Mouse (Mus musculus): ENCODE data around the gene Trpm3. TPM values are rescaled to one million over a fixed set of nuclear protein-coding genes. Genes with fewer than 3 reads are reported as not detected.

Trpm3 gene
- polyA plus RNA-seq (2015; fragmentation: Nextera tagmentation; extraction: Ambion mirVana), result 3.2 and 4.2 TPM in 2 replicates

DNA sequence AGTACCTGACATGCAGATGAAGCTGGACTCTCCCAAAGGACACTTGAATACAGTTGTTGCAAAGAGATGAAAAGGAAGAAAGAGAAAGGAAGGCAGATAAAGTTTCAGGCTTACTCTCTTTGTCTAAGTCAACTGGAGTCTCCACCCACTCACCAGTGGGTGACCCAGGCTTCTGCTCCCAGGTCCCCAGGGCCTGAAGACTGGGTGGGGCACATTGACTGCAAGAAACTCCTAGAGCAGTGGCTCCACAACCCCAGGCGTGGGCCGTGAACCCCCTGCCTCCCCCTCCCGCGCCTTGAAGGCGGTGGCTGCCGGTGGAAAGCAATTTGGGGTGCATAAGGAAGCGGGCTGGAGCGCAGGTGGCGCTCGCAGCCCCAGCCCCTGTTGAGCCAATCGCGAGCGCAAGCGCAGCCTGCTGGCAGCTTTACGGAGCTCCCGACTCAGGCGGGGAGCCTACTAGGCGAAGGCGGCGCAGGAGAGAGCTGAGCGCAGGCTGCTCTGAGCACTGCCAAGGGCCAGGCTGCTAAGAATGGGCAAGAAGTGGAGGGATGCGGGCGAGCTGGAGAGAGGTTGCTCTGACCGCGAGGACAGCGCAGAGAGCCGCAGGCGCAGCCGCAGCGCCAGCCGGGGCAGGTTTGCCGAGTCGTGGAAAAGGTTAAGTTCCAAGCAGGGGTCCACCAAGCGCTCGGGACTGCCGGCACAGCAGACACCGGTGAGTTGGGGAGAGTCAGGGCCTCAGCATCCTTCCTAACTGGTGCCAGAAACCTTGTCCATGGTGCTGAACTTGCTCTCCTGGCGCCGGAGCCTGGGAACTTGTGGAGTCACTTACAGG lies at the start of gene Trpm3:
TSS of gene Trpm3 (plus strand) at position 457 of the 832 bp plus-strand sequence.
- H3K27ac ChIP-seq (ENCODE audit: low read length), result no peak within 1 kb of the TSS
- H3K9ac ChIP-seq (replicated peaks; ENCODE audit: low read length), result no peak within 1 kb of the TSS
- H3K4me1 ChIP-seq (ENCODE audit: insufficient read depth, low read length), result no peaks in the 10 kb centered on the region
- no peaks in the 10 kb centered on the region for H3K9me3 ChIP-seq (ENCODE audit: low read length)
- H3K4me3 ChIP-seq (ENCODE audit: low read length), result 0 out of 2 replicates have a peak within 1 kb of the TSS, but pooled peaks have one; percentile 8
- peak; percentile 99 for ATAC-seq (ENCODE audit: low FRiP score, low TSS enrichment)
- H3K36me3 ChIP-seq (ENCODE audit: insufficient read depth, low read length), result no peaks in the 10 kb centered on the region
- under 1% methylated on average over 39 of the region's 39 CpGs for WGBS
- peak within 1 kb of the TSS; percentile 45 for H3K4me2 ChIP-seq (replicated peaks; ENCODE audit: low read depth, low read length)
- no peaks in the 10 kb centered on the region for H3K27me3 ChIP-seq (ENCODE audit: insufficient read depth, low read length)

DNA sequence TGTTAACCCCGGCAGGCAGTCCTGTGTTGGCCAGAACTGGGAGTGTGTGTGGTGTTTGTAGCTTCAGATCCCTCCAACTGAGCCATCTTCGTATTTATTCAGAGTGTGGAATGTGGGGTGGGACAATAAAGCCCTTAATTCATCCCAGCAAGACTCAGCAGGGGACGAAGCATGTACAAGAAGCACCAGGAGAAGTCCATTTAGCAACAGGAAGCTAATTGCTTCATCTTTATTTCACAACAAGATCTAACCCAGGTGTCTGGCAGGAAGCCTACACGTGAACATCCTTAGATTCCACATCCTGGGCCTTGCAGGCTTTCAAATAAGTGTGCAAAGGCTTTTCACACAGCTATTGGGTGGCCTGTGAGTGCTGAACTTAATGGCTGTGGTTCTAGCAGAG lies 38.3 kb upstream of the Trpm3 start:
- no peaks in the 10 kb centered on the region for H3K36me3 ChIP-seq (ENCODE audit: insufficient read depth, low read length)
- H3K9ac ChIP-seq (replicated peaks; ENCODE audit: low read length), result no peak overlapping the region
- H3K4me2 ChIP-seq (replicated peaks; ENCODE audit: low read depth, low read length), result no peak overlapping the region
- H3K4me3 ChIP-seq (ENCODE audit: low read length), result no peak overlapping the region
- H3K27me3 ChIP-seq (ENCODE audit: insufficient read depth, low read length), result no peaks in the 10 kb centered on the region
- WGBS, result 52% methylated on average over 4 of the region's 4 CpGs
- ATAC-seq (ENCODE audit: low FRiP score, low TSS enrichment), result no peak
- H3K27ac ChIP-seq (ENCODE audit: low read length), result no peak overlapping the region
- no peaks in the 10 kb centered on the region for H3K9me3 ChIP-seq (ENCODE audit: low read length)
- no peaks in the 10 kb centered on the region for H3K4me1 ChIP-seq (ENCODE audit: insufficient read depth, low read length)

DNA sequence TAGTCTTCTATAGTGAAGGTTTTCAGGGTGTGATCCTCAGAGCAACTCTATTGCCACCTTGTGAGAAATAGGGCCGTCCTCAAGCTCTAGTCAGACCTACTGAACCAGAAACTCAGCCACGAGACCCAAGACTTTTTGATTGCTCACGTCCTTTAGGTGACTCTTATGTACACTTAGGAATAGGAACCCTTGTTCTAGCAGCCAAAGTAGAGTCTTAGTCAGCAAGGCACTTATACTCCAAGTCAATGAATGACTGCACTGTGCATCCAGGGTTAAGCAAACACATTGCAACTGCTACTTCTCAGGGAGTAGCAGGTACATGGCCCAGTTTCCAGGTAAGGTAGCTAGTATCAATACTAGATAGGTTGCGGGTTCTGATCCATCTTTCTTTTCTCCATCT lies 35.0 kb upstream of the Trpm3 start:
- Histone ChIP-seq H3K4me1 (ENCODE audit: insufficient read depth, low read length) (no peaks in the 10 kb centered on the region), H3K4me3 (ENCODE audit: low read length) (no peak overlapping the region), H3K9ac (replicated peaks; ENCODE audit: low read length) (no peak overlapping the region), H3K9me3 (ENCODE audit: low read length) (no peaks in the 10 kb centered on the region), H3K4me2 (replicated peaks; ENCODE audit: low read depth, low read length) (no peak overlapping the region), H3K27ac (ENCODE audit: low read length) (no peak overlapping the region), H3K36me3 (ENCODE audit: insufficient read depth, low read length) (no peaks in the 10 kb centered on the region), H3K27me3 (ENCODE audit: insufficient read depth, low read length) (no peaks in the 10 kb centered on the region)
- no peak for ATAC-seq (ENCODE audit: low FRiP score, low TSS enrichment)
- 76% methylated on average over 4 of the region's 4 CpGs for WGBS

DNA sequence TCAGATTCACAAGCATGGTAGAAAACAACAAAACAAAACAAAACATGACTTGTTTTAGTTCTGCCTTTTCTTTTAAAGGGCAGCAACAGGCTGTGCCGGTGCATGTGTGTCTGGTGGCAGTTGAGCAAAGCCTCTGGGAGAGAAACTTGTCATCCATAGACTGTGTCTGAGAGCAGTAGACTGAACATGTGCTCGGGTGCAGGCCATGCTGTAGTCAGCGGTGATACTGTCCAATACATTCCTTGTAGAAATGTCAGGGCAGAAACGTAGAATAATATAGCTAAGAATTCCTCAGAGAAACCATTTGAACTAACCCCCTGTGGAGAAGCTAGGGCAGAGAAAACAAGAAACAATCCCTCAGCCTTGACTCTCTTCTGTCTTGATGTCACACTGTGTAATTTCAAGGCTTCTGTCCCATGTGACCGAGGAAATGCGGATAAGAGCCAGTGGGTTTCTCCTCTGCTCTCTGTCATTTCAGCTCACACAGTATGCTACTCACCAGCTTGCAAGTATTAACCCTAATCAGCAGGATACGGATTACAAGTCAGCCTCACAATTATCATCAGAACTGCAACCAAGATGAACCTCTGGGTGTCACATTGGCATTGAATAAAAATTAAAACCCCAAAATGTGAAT lies 33.9 kb upstream of the Trpm3 start:
- H3K4me1 ChIP-seq (ENCODE audit: insufficient read depth, low read length), result no peaks in the 10 kb centered on the region
- ATAC-seq (ENCODE audit: low FRiP score, low TSS enrichment), result no peak
- 82% methylated on average over 7 of the region's 7 CpGs for WGBS

DNA sequence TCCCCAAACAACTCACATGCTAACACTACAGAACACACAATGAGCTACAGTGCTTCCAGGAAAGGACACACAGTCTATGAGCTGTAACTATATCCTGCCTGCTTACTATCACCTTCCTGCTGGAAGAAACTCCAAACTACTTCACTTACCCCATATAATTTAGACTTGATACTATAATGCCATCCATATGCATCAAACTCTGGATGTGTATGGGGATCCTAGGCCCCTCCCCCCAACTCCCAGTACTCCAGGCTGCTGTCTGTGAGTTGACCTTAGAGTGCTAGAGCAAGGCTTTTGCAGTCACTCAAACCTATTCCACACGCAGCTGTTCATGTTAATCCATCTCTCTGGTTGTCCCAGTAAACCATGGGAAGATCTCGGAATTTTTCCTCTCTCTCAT lies 33.2 kb upstream of the Trpm3 start:
- Histone ChIP-seq H3K9ac (replicated peaks; ENCODE audit: low read length) (no peak overlapping the region), H3K9me3 (ENCODE audit: low read length) (no peaks in the 10 kb centered on the region), H3K4me2 (replicated peaks; ENCODE audit: low read depth, low read length) (no peak overlapping the region), H3K27ac (ENCODE audit: low read length) (no peak overlapping the region), H3K36me3 (ENCODE audit: insufficient read depth, low read length) (no peaks in the 10 kb centered on the region), H3K4me3 (ENCODE audit: low read length) (no peak overlapping the region), H3K27me3 (ENCODE audit: insufficient read depth, low read length) (no peaks in the 10 kb centered on the region), H3K4me1 (ENCODE audit: insufficient read depth, low read length) (no peaks in the 10 kb centered on the region)
- WGBS, result 65% methylated on average over 2 of the region's 2 CpGs
- no peak for ATAC-seq (ENCODE audit: low FRiP score, low TSS enrichment)

More for the DNA sequence above, 33.9 kb upstream of the Trpm3 start:
- H3K9me3 ChIP-seq (ENCODE audit: low read length), result no peaks in the 10 kb centered on the region
- no peaks in the 10 kb centered on the region for H3K27me3 ChIP-seq (ENCODE audit: insufficient read depth, low read length)
- H3K4me3 ChIP-seq (ENCODE audit: low read length), result no peak overlapping the region
- no peak overlapping the region for H3K4me2 ChIP-seq (replicated peaks; ENCODE audit: low read depth, low read length)
- no peaks in the 10 kb centered on the region for H3K36me3 ChIP-seq (ENCODE audit: insufficient read depth, low read length)
- no peak overlapping the region for H3K27ac ChIP-seq (ENCODE audit: low read length)
- H3K9ac ChIP-seq (replicated peaks; ENCODE audit: low read length), result no peak overlapping the region

DNA sequence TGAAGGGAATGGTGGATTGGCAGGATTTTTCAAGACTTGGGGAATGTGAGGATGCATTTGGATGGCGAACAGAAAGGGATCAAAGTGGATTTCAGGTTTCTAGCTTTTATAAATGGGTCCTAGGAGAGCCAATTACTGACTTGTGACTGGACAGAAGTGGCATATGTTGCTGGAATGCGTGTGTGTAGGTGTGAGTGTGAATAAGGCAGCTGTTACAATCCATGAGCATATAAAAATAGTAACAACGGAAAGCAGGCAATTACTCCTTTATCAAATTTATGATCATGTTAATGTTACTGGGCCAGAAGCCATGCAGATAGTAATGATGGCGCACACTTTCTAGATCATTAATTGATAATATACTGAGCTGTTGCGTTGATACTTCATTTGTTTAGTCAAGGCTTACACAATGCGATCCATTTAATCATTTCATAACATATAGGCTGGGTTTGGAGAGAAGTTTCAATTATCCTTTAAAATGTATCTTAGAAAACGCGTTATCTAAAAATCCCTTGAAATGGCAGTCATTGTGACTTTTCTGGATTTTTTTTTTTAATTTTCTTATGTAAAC lies 29.9 kb upstream of the Trpm3 start:
- no peak for ATAC-seq (ENCODE audit: low FRiP score, low TSS enrichment)
- no peak overlapping the region for H3K27ac ChIP-seq (ENCODE audit: low read length)
- no peaks in the 10 kb centered on the region for H3K9me3 ChIP-seq (ENCODE audit: low read length)
- H3K4me3 ChIP-seq (ENCODE audit: low read length), result no peak overlapping the region
- 88% methylated on average over 8 of the region's 8 CpGs for WGBS
- H3K9ac ChIP-seq (replicated peaks; ENCODE audit: low read length), result no peak overlapping the region
- H3K4me1 ChIP-seq (ENCODE audit: insufficient read depth, low read length), result no peaks in the 10 kb centered on the region
- no peaks in the 10 kb centered on the region for H3K36me3 ChIP-seq (ENCODE audit: insufficient read depth, low read length)
- H3K27me3 ChIP-seq (ENCODE audit: insufficient read depth, low read length), result no peaks in the 10 kb centered on the region
- no peak overlapping the region for H3K4me2 ChIP-seq (replicated peaks; ENCODE audit: low read depth, low read length)

DNA sequence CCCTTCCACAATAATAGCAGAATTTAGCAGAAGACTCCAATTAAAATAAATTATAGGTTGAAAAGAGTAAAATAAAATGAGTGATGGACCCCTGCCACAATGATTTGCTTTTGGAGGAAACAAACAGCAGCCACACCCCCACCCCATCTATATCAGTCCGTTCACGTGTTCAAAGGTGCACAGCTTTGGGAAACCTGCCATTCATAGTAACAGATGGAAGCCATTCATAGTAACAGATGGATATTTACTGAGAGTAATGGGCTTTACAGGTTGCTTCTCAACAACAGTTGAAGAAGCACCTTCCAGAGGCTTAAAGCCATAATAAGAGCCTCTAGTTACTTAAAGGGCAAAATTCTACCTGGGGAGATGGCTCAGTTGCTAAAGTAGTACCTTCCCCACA lies 17.9 kb upstream of the Trpm3 start:
- Histone ChIP-seq H3K4me3 (ENCODE audit: low read length) (no peak overlapping the region), H3K36me3 (ENCODE audit: insufficient read depth, low read length) (no peaks in the 10 kb centered on the region), H3K9ac (replicated peaks; ENCODE audit: low read length) (no peak overlapping the region), H3K4me1 (ENCODE audit: insufficient read depth, low read length) (no peaks in the 10 kb centered on the region), H3K4me2 (replicated peaks; ENCODE audit: low read depth, low read length) (no peak overlapping the region), H3K9me3 (ENCODE audit: low read length) (no peaks in the 10 kb centered on the region), H3K27ac (ENCODE audit: low read length) (no peak overlapping the region), H3K27me3 (ENCODE audit: insufficient read depth, low read length) (no peaks in the 10 kb centered on the region)
- WGBS, result 81% methylated on average over 2 of the region's 2 CpGs
- no peak for ATAC-seq (ENCODE audit: low FRiP score, low TSS enrichment)

DNA sequence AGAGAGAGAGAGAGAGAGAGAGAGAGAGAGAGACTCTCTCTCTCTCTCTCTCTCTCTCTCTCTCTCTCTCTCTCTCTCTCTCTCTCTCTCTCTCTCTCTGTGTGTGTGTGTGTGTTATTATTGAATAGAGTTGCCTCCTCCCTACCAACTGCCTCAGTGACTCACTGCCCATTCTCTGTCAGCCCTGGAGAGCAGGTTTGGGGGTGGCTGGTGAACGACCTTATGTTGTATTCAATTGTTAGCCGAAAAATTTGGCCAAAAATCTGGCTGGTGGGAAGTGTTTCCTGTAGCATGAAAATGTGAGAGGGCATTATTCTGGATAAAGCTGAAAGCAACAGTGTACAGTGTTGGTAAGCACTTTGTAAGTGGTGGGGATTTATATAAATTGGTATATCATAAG lies 17.2 kb upstream of the Trpm3 start:
- no peak overlapping the region for H3K4me2 ChIP-seq (replicated peaks; ENCODE audit: low read depth, low read length)
- H3K9ac ChIP-seq (replicated peaks; ENCODE audit: low read length), result no peak overlapping the region
- H3K27ac ChIP-seq (ENCODE audit: low read length), result no peak overlapping the region
- no peaks in the 10 kb centered on the region for H3K36me3 ChIP-seq (ENCODE audit: insufficient read depth, low read length)
- no peak overlapping the region for H3K4me3 ChIP-seq (ENCODE audit: low read length)
- H3K27me3 ChIP-seq (ENCODE audit: insufficient read depth, low read length), result no peaks in the 10 kb centered on the region
- no peaks in the 10 kb centered on the region for H3K4me1 ChIP-seq (ENCODE audit: insufficient read depth, low read length)
- no peak for ATAC-seq (ENCODE audit: low FRiP score, low TSS enrichment)
- 80% methylated on average over 2 of the region's 2 CpGs for WGBS
- H3K9me3 ChIP-seq (ENCODE audit: low read length), result no peaks in the 10 kb centered on the region

DNA sequence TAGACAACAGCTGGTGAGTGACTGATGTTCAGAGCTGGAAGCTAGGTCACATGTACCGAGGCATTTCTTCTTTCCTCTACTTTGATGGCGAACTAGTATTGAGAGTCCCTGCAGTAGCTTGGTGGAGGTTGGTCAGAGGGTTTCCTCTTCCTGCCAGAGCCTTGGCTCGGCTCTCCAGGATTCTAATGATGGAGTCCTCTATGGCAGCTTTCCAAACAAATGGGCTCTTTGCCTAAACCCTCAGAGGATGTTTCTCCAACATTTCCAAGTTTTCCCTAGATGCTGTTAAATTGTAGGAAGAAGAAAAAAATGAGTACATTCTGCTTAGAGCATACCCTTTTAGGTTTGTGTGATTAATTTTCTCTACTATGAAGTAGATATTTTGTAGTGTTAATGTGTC lies 6.2 kb upstream of the Trpm3 start:
- Histone ChIP-seq H3K4me1 (ENCODE audit: insufficient read depth, low read length) (no peaks in the 10 kb centered on the region), H3K9ac (replicated peaks; ENCODE audit: low read length) (no peak overlapping the region)
- no peak for ATAC-seq (ENCODE audit: low FRiP score, low TSS enrichment)

DNA sequence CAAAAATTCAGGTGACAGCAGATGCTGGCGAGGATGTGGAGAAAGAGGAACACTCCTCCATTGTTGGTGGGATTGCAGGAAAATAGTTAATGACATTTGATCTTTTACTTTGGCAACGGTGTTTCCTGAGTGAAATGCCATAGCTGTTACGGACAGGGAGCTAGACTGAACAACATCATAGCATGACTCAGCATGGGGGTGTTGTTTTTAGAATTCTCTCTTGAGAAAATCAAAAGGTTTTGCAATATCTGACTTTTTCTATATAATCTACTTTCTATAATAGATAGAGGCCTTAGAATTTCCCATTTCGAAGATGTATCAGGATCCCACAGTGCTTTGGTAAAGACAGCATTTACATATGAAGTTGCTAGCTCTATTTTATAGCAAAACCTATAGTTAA lies 39.7 kb downstream of the Trpm3 start:
- WGBS, result 72% methylated on average over 4 of the region's 4 CpGs
- H3K27ac ChIP-seq (ENCODE audit: low read length), result no peak overlapping the region

More for the DNA sequence above, 6.2 kb upstream of the Trpm3 start:
- Histone ChIP-seq H3K27ac (ENCODE audit: low read length) (no peak overlapping the region), H3K4me2 (replicated peaks; ENCODE audit: low read depth, low read length) (no peak overlapping the region), H3K4me3 (ENCODE audit: low read length) (no peak overlapping the region), H3K9me3 (ENCODE audit: low read length) (no peaks in the 10 kb centered on the region), H3K36me3 (ENCODE audit: insufficient read depth, low read length) (no peaks in the 10 kb centered on the region), H3K27me3 (ENCODE audit: insufficient read depth, low read length) (no peaks in the 10 kb centered on the region)
- 68% methylated on average over 3 of the region's 3 CpGs for WGBS

More for the DNA sequence above, 39.7 kb downstream of the Trpm3 start:
- no peak overlapping the region for H3K9ac ChIP-seq (replicated peaks; ENCODE audit: low read length)
- H3K27me3 ChIP-seq (ENCODE audit: insufficient read depth, low read length), result no peaks in the 10 kb centered on the region
- no peaks in the 10 kb centered on the region for H3K9me3 ChIP-seq (ENCODE audit: low read length)
- H3K4me3 ChIP-seq (ENCODE audit: low read length), result no peak overlapping the region
- H3K4me1 ChIP-seq (ENCODE audit: insufficient read depth, low read length), result no peaks in the 10 kb centered on the region
- no peak for ATAC-seq (ENCODE audit: low FRiP score, low TSS enrichment)
- H3K36me3 ChIP-seq (ENCODE audit: insufficient read depth, low read length), result no peaks in the 10 kb centered on the region
- H3K4me2 ChIP-seq (replicated peaks; ENCODE audit: low read depth, low read length), result no peak overlapping the region

All from kidney, embryonic 16.5 days (tissue).